Mouse (Mus musculus) ZHBTc4 (cell line): ENCODE results near the gene Cct6b.
A peak's percentile ranks its signal among the peaks of the same experiment; 100 is the strongest.

ENCODE experiments used
- DNase-seq: peaks from one replicate; pipeline ENCODE4 v3.0.0-alpha.2; 2011; ENCODE audit warnings: low read depth, low spot score

The Cct6b gene

GRCm38 (mm10) chr11:82763742-82764437 is at the start of gene Cct6b, which contains the start of gene Zfp830:
TSS of gene Cct6b (minus strand) at chr11:82764321.
TSS of gene Zfp830 (plus strand) at chr11:82764345.
- DNase-seq = peak; percentile 98

GRCm38 (mm10) chr11:82808485-82808884 is 44.4 kb upstream of the Cct6b start:
- no peak for DNase-seq

- no peak for DNase-seq
These were observed 43.2 kb upstream of the Cct6b start for GRCm38 (mm10) chr11:82807370-82807769.

GRCm38 (mm10) chr11:82806656-82807055 is 42.5 kb upstream of the Cct6b start:
- DNase-seq = no peak

GRCm38 (mm10) chr11:82783453-82783852 is 19.3 kb upstream of the Cct6b start:
- DNase-seq = no peak

GRCm38 (mm10) chr11:82782197-82782596 is 18.1 kb upstream of the Cct6b start:
- no peak for DNase-seq

GRCm38 (mm10) chr11:82780983-82781903 is 17.1 kb upstream of the Cct6b start, which contains the start of gene Lig3:
TSS of gene Lig3 (plus strand) at chr11:82781108.
- DNase-seq = peak; percentile 97

GRCm38 (mm10) chr11:82780134-82780533 is 16.0 kb upstream of the Cct6b start:
- DNase-seq = no peak

GRCm38 (mm10) chr11:82764438-82764924 is 360 bp upstream of the Cct6b start:
- no peak for DNase-seq

GRCm38 (mm10) chr11:82763261-82763660 is 860 bp downstream of the Cct6b start:
- DNase-seq = no peak

GRCm38 (mm10) chr11:82762286-82762829 is 1.8 kb downstream of the Cct6b start:
- peak; percentile 38 for DNase-seq

GRCm38 (mm10) chr11:82755919-82756318 is 8.2 kb downstream of the Cct6b start:
- no peak for DNase-seq

- DNase-seq = peak; percentile 75
These were observed 11.6 kb downstream of the Cct6b start for GRCm38 (mm10) chr11:82752349-82753115.

GRCm38 (mm10) chr11:82746857-82747366 is 17.2 kb downstream of the Cct6b start:
- DNase-seq = no peak

GRCm38 (mm10) chr11:82746138-82746537 is 18.0 kb downstream of the Cct6b start:
- DNase-seq = peak; percentile 74

- DNase-seq = peak; percentile 43
These were observed 25.1 kb downstream of the Cct6b start for GRCm38 (mm10) chr11:82739006-82739405.

GRCm38 (mm10) chr11:82734227-82734626 is 29.9 kb downstream of the Cct6b start:
- DNase-seq = no peak

GRCm38 (mm10) chr11:82726862-82727261 is 37.3 kb downstream of the Cct6b start:
- DNase-seq = peak; percentile 44

GRCm38 (mm10) chr11:82719294-82719693 is 44.8 kb downstream of the Cct6b start:
- no peak for DNase-seq

- no peak for DNase-seq
These were observed 51.4 kb downstream of the Cct6b start for GRCm38 (mm10) chr11:82712681-82713080.

GRCm38 (mm10) chr11:82708934-82709333 is 55.2 kb downstream of the Cct6b start:
- DNase-seq = no peak
